Mouse (Mus musculus): ENCODE results near the gene Igfbp1.

DNA sequence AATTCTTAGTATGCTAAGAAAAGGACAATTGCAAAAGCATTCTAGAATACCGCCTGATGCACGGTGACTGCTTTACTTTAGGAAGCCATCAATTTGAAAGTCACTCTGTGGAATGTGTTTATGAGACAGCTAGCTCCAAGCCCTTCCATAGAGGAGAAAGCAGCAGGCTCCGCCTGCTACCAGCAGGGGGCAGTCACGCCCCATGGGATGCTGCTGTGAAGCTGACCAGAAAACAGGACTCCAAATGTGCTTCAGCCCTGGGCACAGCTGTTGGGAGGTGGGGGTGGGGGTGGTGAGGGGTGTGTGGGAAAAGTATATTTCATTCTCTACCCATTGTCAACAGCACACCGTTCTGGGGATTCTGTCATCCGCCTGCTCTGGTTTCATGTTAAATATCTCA lies 12.8 kb downstream of the Igfbp1 start:
- TF ChIP-seq CTCF (IDR thresholded peaks at IDR 0.05; ENCODE audit: low read depth, low read length) (peak; percentile 75), POLR2A (IDR thresholded peaks at IDR 0.05; ENCODE audit: borderline replicate concordance, low read depth, low read length) (no peak)
